Comparison of ENCODE assay signal across 10 mouse cellular contexts in the genomic region with DNA sequence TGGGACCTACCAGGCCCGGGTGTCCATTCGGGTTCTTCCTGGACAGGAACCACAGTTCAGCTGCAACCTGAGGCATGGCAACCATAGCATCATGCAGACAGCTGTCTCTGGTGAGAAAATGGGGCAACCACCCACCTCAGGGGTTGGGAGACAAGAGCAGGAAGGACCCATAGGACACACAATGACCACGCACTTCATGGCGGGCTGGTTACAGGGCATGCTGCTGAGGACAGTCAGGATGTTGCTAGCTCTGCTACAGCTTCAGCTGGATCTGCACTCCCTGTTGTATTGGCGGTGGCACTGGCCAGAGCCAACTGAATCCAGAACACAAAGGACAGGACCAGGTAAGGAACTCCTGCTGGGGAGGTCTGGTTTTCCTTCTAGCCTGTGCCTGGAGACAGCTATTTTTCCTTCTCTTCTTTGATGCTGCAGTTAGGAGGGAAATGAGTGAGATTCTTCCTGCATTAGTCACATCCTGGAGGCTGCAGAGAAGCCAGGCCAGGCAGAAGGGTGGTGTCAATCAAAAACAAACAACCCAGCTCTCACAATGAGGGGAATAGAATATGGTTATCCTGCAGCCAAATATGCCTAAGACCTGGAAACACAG. TPM values are rescaled to one million over a fixed set of nuclear protein-coding genes. Genes with fewer than 3 reads are reported as not detected.
DNase-seq lines count a peak whose midpoint lies in the region; ATAC-seq lines count a peak whose summit lies in the region.
"Had no signal": no experiment of that assay in that cellular context is flagged by ENCODE, and none has a peak within 500 bp of the region (broad histone marks: within the 10 kb centered on the region; RNA-seq: fewer than 3 reads in every experiment).

No protein-coding gene starts in this region.

- WGBS in heart, embryonic 12.5 days: 53% methylated on average over 5 of the region's 5 CpGs

- peak; percentile 29 for DNase-seq in urinary bladder, postnatal 14 days (ENCODE audit: low spot score)
- no peak for DNase-seq in urinary bladder, postnatal 10 days (ENCODE audit: low spot score)
- peak; percentile 30 for DNase-seq in kidney, postnatal 10 days
- DNase-seq in liver: no peak
- no peak for DNase-seq in retina, embryonic 14.5 days (ENCODE audit: low spot score)
- no peak for DNase-seq in c-Kit-positive CD71-positive TER-119-positive erythroid progenitor cells, embryonic 14.5 days (ENCODE audit: low spot score)
- DNase-seq in left cerebral cortex, adult 9 months (ENCODE audit: low spot score in 2 of 2): no peak

- H3K4me2 ChIP-seq in heart, embryonic 12.5 days: no peak overlapping the region

- no peak overlapping the region for H3K9ac ChIP-seq in heart, embryonic 12.5 days

- no peak overlapping the region for H3K4me3 ChIP-seq in heart, embryonic 12.5 days
- H3K4me3 ChIP-seq: left cerebral cortex, adult 2 months had no signal

- H3K27me3 ChIP-seq in heart, embryonic 12.5 days (replicated peaks): no peaks in the 10 kb centered on the region

- H3K36me3 ChIP-seq in heart, embryonic 12.5 days: no peaks in the 10 kb centered on the region

- peak; percentile 76; the same call in 1 of the 2 replicates for ATAC-seq in heart, embryonic 12.5 days (ENCODE audit: insufficient number of reproducible peaks, low FRiP score)

- H3K27ac ChIP-seq in heart, embryonic 12.5 days (ENCODE audit: poor library complexity, severe bottlenecking): peak overlapping the region; percentile 80
- H3K27ac ChIP-seq: left cerebral cortex, adult 2 months had no signal

- 0 out of 2 replicates have a peak, but pooled peaks cover 4% of the 10 kb centered on the region for H3K9me3 ChIP-seq in heart, embryonic 12.5 days (replicated peaks)

- peaks cover 9% of the 10 kb centered on the region for H3K4me1 ChIP-seq in heart, embryonic 12.5 days (replicated peaks)

RNA-seq across cellular contexts. Expression of a gene that starts 12.7 kb away (rescaled TPM):
- 0.83 and 0.96 TPM in 2 replicates for polyA plus RNA-seq in heart, embryonic 12.5 days (2016; fragmentation: Nextera tagmentation; extraction: Ambion mirVana)

RNA-seq across cellular contexts. Expression of a gene that starts 18.6 kb away (rescaled TPM):
- 0.17 and 0.31 TPM in 2 replicates for polyA plus RNA-seq in heart, embryonic 12.5 days (2016; fragmentation: Nextera tagmentation; extraction: Ambion mirVana)
- polyA plus RNA-seq: forebrain, embryonic 11.5 days had no signal

RNA-seq across cellular contexts. Expression of a gene that starts 37.0 kb away (rescaled TPM):
- polyA plus RNA-seq in heart, embryonic 12.5 days (2016; fragmentation: Nextera tagmentation; extraction: Ambion mirVana): not detected in 2 replicates
- polyA plus RNA-seq: forebrain, embryonic 11.5 days had no signal

RNA-seq across cellular contexts. Expression of a gene that starts 51.8 kb away (rescaled TPM):
- polyA plus RNA-seq in heart, embryonic 12.5 days (2016; fragmentation: Nextera tagmentation; extraction: Ambion mirVana): 23.3 and 24.0 TPM in 2 replicates

Comparison
In these comparisons a context has a peak if more than half of its experiments do, and no peak if none do; other contexts are left out.
1. DNase-seq: peak in urinary bladder, postnatal 14 days (single experiment) and kidney, postnatal 10 days (single experiment); none in urinary bladder, postnatal 10 days (single experiment), liver (single experiment), retina, embryonic 14.5 days (single experiment), c-Kit-positive CD71-positive TER-119-positive erythroid progenitor cells, embryonic 14.5 days (single experiment) and left cerebral cortex, adult 9 months (0 of 2).